Mouse (Mus musculus) heart, embryonic 14.5 days (tissue): Measurements from ENCODE around the gene Pim2. TPM values are rescaled to one million over a fixed set of nuclear protein-coding genes. Genes with fewer than 3 reads are reported as not detected.

Source experiments
- ATAC-seq: fragments of 200-750 bp; cut with Nextera tagmentation; 2 replicates; pipeline ENCODE4 v1.8.0; 2017; ENCODE audit warnings: low read depth, moderate TSS enrichment; ENCODE audit not compliant: insufficient number of reproducible peaks, insufficient read depth, low FRiP score
- H3K27ac ChIP-seq, 2 experiments: fragments of 200-500 bp in 1 of 2; fragments of 300-500 bp in 1 of 2; sonication (generic) in 1 of 2; replicated peaks in 1 of 2; 2 replicates each; pipeline ENCODE4 v1.5.1; 2012 to 2014; ENCODE audit warnings: low read depth in 2 of 2, low read length in 2 of 2, control low read depth in 1 of 2, mild to moderate bottlenecking in 1 of 2, mixed read lengths in 1 of 2; ENCODE audit not compliant: control insufficient read depth in 1 of 2, insufficient read depth in 1 of 2
- H3K27me3 ChIP-seq: fragments of 300-500 bp; sonication (generic); 2 replicates; pipeline ENCODE4 v1.6.1; 2014; ENCODE audit warnings: mild to moderate bottlenecking, low read length, control low read depth; ENCODE audit not compliant: control insufficient read depth, insufficient read depth
- H3K36me3 ChIP-seq: fragments of 300-500 bp; sonication (generic); 2 replicates; pipeline ENCODE4 v1.6.1; 2014; ENCODE audit warnings: mild to moderate bottlenecking, control low read depth, low read length, mixed read lengths; ENCODE audit not compliant: control insufficient read depth, insufficient read depth
- H3K4me1 ChIP-seq, 2 experiments: fragments of 200-500 bp in 1 of 2; fragments of 300-500 bp in 1 of 2; sonication (generic) in 1 of 2; 2 replicates each; pipeline ENCODE4 v1.6.1; 2012 to 2014; ENCODE audit warnings: low read length in 2 of 2, control low read depth in 1 of 2, mixed read lengths in 1 of 2; ENCODE audit not compliant: control insufficient read depth in 2 of 2, insufficient read depth in 2 of 2
- H3K4me2 ChIP-seq: fragments of 300-500 bp; sonication (generic); 2 replicates; pipeline ENCODE4 v1.6.1; 2014; ENCODE audit warnings: mild to moderate bottlenecking, low read length
- H3K4me3 ChIP-seq, 2 experiments: fragments of 200-500 bp in 1 of 2; fragments of 300-500 bp in 1 of 2; sonication (generic) in 1 of 2; 2 replicates each; pipeline ENCODE4 v1.5.1; 2012 to 2014; ENCODE audit warnings: low read length in 2 of 2, mild to moderate bottlenecking in 2 of 2, control low read depth in 1 of 2, low read depth in 1 of 2, moderate library complexity in 1 of 2; ENCODE audit not compliant: control insufficient read depth in 1 of 2, insufficient read depth in 1 of 2
- H3K9ac ChIP-seq: fragments of 300-500 bp; sonication (generic); 2 replicates; pipeline ENCODE4 v1.6.1; 2014; ENCODE audit warnings: mild to moderate bottlenecking, low read length
- H3K9me3 ChIP-seq: fragments of 300-500 bp; sonication (generic); 2 replicates; pipeline ENCODE4 v1.6.1; 2016; ENCODE audit warnings: low read length, control low read depth; ENCODE audit not compliant: control insufficient read depth
- WGBS: fragments of 180-500 bp; shearing (Covaris S2); extraction: QIAGEN DNeasy Blood & Tissue Kit; methylation state at CpG from one replicate; pipeline ENCODE4 v1.1.7; 2014; 5-methylcytosine and 5-hydroxymethylcytosine counted together
- polyA plus RNA-seq: library from polyadenylated mRNA; unstranded; fragments of >200 nt; fragmentation: Nextera tagmentation; extraction: Ambion mirVana; gene quantifications from 2 replicates; pipeline ENCODE4 v1.2.1, GENCODE M21; 2014

Pim2 gene
- polyA plus RNA-seq, 1 experiment from 2014 or later: 4.9 TPM

DNA sequence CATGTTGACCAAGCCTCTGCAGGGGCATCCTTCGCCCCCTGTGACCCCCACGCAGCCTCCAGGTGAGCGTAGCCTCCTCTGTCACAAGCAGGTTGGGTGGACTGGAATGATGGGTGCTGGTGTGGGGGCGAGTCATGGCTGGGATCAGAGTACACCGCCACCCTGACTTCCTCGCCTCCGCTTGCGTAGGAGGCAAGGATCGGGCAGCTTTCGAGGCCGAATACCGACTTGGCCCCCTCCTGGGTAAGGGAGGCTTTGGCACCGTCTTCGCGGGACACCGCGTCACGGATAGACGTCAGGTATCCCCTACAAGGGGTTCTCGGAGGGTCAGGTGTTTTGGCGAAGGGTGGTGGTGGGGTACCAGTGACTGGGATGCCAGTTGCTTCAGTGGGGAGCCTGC is 433 bp downstream of the Pim2 start:
- Histone ChIP-seq H3K9me3 (no peaks in the 10 kb centered on the region), H3K4me1 (peaks cover 3 to 7% of the 10 kb centered on the region in 2 experiments; a peak in 2 of 4 replicates), H3K4me2 (peak overlapping the region; percentile 85), H3K9ac (peak overlapping the region; percentile 68), H3K27me3 (no peaks in the 10 kb centered on the region), H3K36me3 (peaks cover 21% of the 10 kb centered on the region), H3K27ac (no peak overlapping the region), H3K4me3 (peak overlapping the region; percentile 45 to 49)
- ATAC-seq: no peak
- 21% methylated on average over 21 of the region's 21 CpGs for WGBS

GRCm38 (mm10) chrX:7879819-7880218 is 1.8 kb downstream of the Pim2 start:
- no peaks in the 10 kb centered on the region for H3K27me3 ChIP-seq
- H3K36me3 ChIP-seq: peaks cover 10% of the 10 kb centered on the region
- H3K4me1 ChIP-seq: peaks cover 6 to 7% of the 10 kb centered on the region in 2 experiments; a peak in 2 of 4 replicates
- no peak overlapping the region for H3K27ac ChIP-seq
- peak overlapping the region; percentile 85 for H3K4me2 ChIP-seq
- WGBS: 23% methylated on average over 11 of the region's 11 CpGs
- no peak overlapping the region; the same call in 1 of the 2 replicates for H3K9ac ChIP-seq
- no peaks in the 10 kb centered on the region for H3K9me3 ChIP-seq
- H3K4me3 ChIP-seq: no peak overlapping the region
- no peak for ATAC-seq

- Histone ChIP-seq H3K9ac (peak within 1 kb of the TSS; percentile 63), H3K9me3 (no peaks in the 10 kb centered on the region), H3K27ac (peak within 1 kb of the TSS; percentile 49 to 85; a peak in 3 of 4 replicates), H3K36me3 (no peaks in the 10 kb centered on the region), H3K27me3 (no peaks in the 10 kb centered on the region), H3K4me1 (peaks cover 3 to 5% of the 10 kb centered on the region in 2 experiments; a peak in 2 of 4 replicates), H3K4me2 (peak within 1 kb of the TSS; percentile 72), H3K4me3 (peak within 1 kb of the TSS; percentile 49 to 94)
- ATAC-seq: peak; percentile 92
- WGBS: 15% methylated on average over 49 of the region's 49 CpGs
These were observed 5.9 kb downstream of the Pim2 start, which contains the start of gene Slc35a2 for GRCm38 (mm10) chrX:7883841-7884567. Gene Slc35a2, plus strand, starts transcription at chrX:7884028.

GRCm38 (mm10) chrX:7898211-7898610 is 20.1 kb downstream of the Pim2 start:
- Histone ChIP-seq H3K27ac (peak overlapping the region in 1 of 2 experiments; percentile 82; a peak in 1 of 4 replicates), H3K36me3 (peaks cover 35% of the 10 kb centered on the region), H3K27me3 (no peaks in the 10 kb centered on the region), H3K4me2 (peak overlapping the region; percentile 64), H3K4me1 (peaks cover 0 to 7% of the 10 kb centered on the region in 2 experiments; a peak in 1 of 4 replicates), H3K9ac (peak overlapping the region; percentile 76), H3K9me3 (no peaks in the 10 kb centered on the region), H3K4me3 (peak overlapping the region; percentile 49 to 85)
- ATAC-seq: no peak
- WGBS: 29% methylated on average over 13 of the region's 13 CpGs

- Histone ChIP-seq H3K27ac (peak within 1 kb of the TSS; percentile 82 to 91), H3K36me3 (peaks cover 30% of the 10 kb centered on the region), H3K27me3 (no peaks in the 10 kb centered on the region), H3K4me1 (peaks cover 0 to 7% of the 10 kb centered on the region in 2 experiments; a peak in 1 of 4 replicates), H3K4me3 (peak within 1 kb of the TSS; percentile 49 to 85), H3K9ac (peak within 1 kb of the TSS; percentile 76), H3K9me3 (no peaks in the 10 kb centered on the region), H3K4me2 (peak within 1 kb of the TSS; percentile 64)
- peak; percentile 95 for ATAC-seq
- WGBS: 14% methylated on average over 62 of the region's 62 CpGs
These were observed 21.1 kb downstream of the Pim2 start, which contains the start of the genes Pqbp1 and Timm17b for GRCm38 (mm10) chrX:7898880-7899874. Gene Pqbp1, minus strand, starts transcription at chrX:7899269. Gene Timm17b, plus strand, starts transcription at chrX:7899357.

- Histone ChIP-seq H3K9me3 (no peaks in the 10 kb centered on the region), H3K4me2 (no peak overlapping the region), H3K36me3 (peaks cover 22% of the 10 kb centered on the region), H3K27me3 (no peaks in the 10 kb centered on the region), H3K4me3 (no peak overlapping the region), H3K9ac (no peak overlapping the region), H3K4me1 (peaks cover 0 to 2% of the 10 kb centered on the region in 2 experiments; a peak in 1 of 4 replicates), H3K27ac (no peak overlapping the region)
- WGBS: 90% methylated on average over 5 of the region's 5 CpGs
- ATAC-seq: no peak
These were observed 26.4 kb downstream of the Pim2 start for GRCm38 (mm10) chrX:7904441-7904840.

DNA sequence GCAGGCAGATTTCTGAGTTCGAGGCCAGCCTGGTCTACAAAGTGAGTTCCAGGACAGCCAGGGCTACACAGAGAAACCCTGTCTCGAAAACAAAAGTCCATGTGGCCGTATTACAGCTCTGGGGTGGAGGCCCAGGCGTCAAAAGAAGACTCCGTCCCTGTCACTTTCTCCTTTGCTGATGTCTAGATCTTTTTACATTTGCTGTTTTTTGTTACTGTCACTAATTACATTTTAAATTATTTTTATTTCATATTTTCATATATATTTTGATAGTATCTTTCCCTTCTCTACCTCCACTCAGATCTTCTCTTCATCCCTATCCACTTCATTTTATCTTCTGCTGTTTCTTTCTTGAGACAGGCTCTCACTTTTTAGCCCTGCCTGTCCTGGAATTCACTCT is 29.7 kb downstream of the Pim2 start, which contains the start of gene Gm10491:
Gene Gm10491, minus strand, starts transcription at position 101 of the 400 bp plus-strand sequence.
- H3K27ac ChIP-seq: no peak within 1 kb of the TSS
- H3K9me3 ChIP-seq: no peaks in the 10 kb centered on the region
- no peaks in the 10 kb centered on the region for H3K27me3 ChIP-seq
- peaks cover 22% of the 10 kb centered on the region for H3K36me3 ChIP-seq
- H3K4me1 ChIP-seq: no peaks in the 10 kb centered on the region
- no peak for ATAC-seq
- WGBS: 69% methylated on average over 5 of the region's 5 CpGs
- no peak within 1 kb of the TSS for H3K4me3 ChIP-seq
- H3K4me2 ChIP-seq: no peak within 1 kb of the TSS
- no peak within 1 kb of the TSS for H3K9ac ChIP-seq
